Mouse (Mus musculus): ENCODE results near the gene Smpdl3a. TPM values are rescaled to one million over a fixed set of nuclear protein-coding genes. Genes with fewer than 3 reads are reported as not detected.

Smpdl3a gene
- polyA plus RNA-seq, 1 experiment from 2014 or later = 10.5 TPM

DNA sequence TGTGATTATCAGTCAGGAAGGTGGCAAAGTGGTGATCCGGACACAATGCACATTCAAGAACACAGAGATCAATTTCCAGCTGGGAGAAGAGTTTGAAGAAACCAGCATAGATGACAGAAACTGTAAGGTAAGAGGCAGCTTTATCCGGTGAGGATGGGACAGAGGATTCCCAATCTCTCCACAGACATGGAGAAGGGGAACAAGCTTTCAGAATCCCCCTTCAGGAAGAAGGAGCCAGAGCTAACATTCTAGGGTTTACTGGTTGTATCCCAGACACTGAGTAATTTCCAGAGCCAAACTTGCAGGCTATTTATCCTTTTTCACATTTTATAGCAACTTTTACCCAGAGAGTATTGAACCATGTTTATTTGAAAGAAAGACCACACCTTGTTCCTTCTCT lies 8.6 kb upstream of the Smpdl3a start:
- no peak overlapping the region for H3K27ac ChIP-seq
- H3K9ac ChIP-seq = no peak overlapping the region
- no peak overlapping the region for H3K4me3 ChIP-seq
- no peaks in the 10 kb centered on the region for H3K9me3 ChIP-seq
- H3K36me3 ChIP-seq = no peaks in the 10 kb centered on the region
- no peak overlapping the region for H3K4me2 ChIP-seq (replicated peaks)
- peaks cover 19% of the 10 kb centered on the region for H3K4me1 ChIP-seq
- no peaks in the 10 kb centered on the region for H3K27me3 ChIP-seq
- ATAC-seq (ENCODE audit: insufficient number of reproducible peaks, insufficient read depth, low FRiP score, low TSS enrichment) = no peak
- 61% methylated on average over 2 of the region's 2 CpGs for WGBS

DNA sequence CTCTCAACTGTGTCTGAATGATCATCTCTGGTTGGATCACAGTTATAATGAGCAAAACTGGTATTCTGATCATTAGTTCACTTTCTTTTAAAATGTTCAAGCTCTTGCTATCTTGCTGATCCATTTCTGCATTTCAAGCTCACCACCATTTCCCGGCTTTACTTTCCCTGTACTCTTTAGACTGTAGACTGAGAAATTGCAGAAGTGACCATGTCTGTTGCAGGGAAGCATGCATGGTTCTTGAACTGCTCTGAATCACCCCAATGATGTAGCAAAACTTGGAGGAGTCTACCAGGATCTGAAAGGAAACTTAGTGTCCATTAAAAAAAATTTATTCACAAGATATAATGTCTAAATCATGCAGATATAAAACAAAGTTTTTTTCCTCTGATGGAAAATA lies 1.2 kb upstream of the Smpdl3a start:
- Histone ChIP-seq H3K4me1 (peaks cover 7% of the 10 kb centered on the region), H3K27ac (no peak overlapping the region), H3K4me3 (no peak overlapping the region), H3K27me3 (no peaks in the 10 kb centered on the region), H3K9me3 (0 out of 2 replicates have a peak, but pooled peaks cover 3% of the 10 kb centered on the region), H3K4me2 (replicated peaks) (no peak overlapping the region), H3K36me3 (no peaks in the 10 kb centered on the region), H3K9ac (no peak overlapping the region)
- ATAC-seq (ENCODE audit: insufficient number of reproducible peaks, insufficient read depth, low FRiP score, low TSS enrichment) = no peak
- WGBS = 94% methylated on average over 1 of the region's 1 CpGs

DNA sequence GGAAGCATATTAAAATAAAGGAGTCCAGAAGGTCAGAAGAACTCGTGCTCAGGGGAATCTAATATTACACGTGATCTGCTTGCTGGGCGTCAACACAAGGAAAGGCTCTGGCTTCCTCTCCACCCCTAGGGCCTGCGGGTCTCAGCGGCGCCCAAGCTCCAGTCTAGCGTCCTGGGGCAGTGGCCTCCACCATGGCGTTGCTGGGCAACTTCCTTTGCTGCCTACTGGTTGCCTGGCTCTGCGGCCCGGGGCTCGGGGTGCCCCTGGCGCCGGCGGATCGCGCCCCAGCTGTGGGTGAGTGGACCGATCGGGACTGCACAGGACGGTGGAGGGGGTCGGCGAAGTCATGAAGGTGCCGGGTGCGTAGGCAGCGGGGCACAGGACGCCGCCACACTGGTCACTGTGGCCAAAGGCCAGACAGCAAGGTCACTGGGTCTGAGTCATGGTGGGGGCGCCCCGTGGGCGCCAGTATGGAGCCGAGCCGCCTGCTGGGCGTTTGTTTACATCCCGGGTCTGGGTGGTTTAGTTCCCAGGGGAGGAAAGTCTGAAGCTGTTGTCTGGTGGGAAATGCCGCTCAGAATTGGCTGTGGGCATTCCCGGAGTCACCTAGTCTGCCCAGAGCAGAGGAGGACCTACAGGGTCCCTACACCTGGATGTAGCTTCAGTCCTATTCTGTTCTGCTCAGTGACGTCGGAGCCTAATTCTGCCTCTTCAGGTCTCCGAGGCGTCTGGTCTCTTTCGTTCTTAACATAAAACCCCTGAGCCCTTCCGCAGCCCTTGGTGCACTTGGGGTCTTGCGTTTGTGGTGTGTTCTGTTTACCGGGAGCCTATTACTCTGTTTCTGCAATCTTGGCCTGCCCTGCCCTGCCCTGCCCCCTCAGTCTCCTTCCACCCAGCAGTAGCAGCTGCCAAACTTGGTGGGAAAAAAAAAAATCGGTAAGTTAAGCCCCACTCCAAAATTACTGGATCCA lies 641 bp downstream of the Smpdl3a start:
- H3K4me3 ChIP-seq = peak overlapping the region; percentile 51
- H3K9ac ChIP-seq = peak overlapping the region; percentile 63
- peak overlapping the region; percentile 93 for H3K4me2 ChIP-seq (replicated peaks)
- H3K4me1 ChIP-seq = peaks cover 7% of the 10 kb centered on the region
- no peaks in the 10 kb centered on the region for H3K27me3 ChIP-seq
- peak; percentile 85 for ATAC-seq (ENCODE audit: insufficient number of reproducible peaks, insufficient read depth, low FRiP score, low TSS enrichment)
- under 1% methylated on average over 44 of the region's 44 CpGs for WGBS
- H3K9me3 ChIP-seq = 0 out of 2 replicates have a peak, but pooled peaks cover 3% of the 10 kb centered on the region
- H3K36me3 ChIP-seq = no peaks in the 10 kb centered on the region
- H3K27ac ChIP-seq = no peak overlapping the region

DNA sequence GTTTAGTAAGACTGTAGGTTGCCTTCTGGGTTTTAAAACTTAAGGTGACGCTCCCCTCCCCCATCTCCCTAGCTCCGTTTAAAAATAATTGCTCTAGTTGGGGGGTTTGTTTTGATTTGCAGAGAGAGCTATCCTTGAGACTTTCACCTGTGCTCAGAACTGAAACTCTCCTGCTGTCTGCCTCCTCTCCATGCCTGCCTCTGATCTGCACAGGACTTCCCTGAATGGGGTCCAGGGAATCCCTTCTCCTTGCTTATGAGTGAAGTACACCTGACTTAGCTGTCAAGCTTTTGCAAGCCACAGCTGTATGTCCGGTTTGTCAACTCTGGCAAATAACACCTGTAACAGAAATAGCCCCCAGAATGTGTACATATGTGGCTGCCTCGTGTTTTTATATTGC lies 1.4 kb downstream of the Smpdl3a start:
- H3K36me3 ChIP-seq = no peaks in the 10 kb centered on the region

DNA sequence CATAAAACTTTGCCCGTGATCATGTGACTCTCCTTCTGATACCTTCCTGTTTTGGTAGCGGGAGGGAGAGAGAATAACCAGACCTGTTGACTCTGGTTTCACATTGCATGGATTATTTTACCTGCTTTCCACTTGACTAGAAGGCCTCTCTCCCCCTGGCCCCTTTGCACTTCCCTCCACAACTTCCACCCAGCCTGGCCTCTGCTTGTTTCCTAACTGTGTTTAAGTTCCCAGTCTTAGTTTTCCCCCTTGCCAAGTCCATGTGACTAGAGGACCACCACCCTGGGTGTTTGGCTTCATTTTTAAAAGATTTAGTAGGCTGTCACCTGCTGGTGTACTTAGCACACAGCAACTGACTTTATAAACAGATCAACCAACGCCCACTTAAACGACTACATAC lies 1.9 kb downstream of the Smpdl3a start:
- Histone ChIP-seq H3K36me3 (no peaks in the 10 kb centered on the region), H3K9me3 (0 out of 2 replicates have a peak, but pooled peaks cover 3% of the 10 kb centered on the region), H3K9ac (no peak overlapping the region), H3K4me1 (peaks cover 7% of the 10 kb centered on the region), H3K4me2 (replicated peaks) (peak overlapping the region; percentile 93; the same call in 1 of the 2 replicates), H3K27ac (no peak overlapping the region; the same call in 1 of the 2 replicates), H3K27me3 (no peaks in the 10 kb centered on the region), H3K4me3 (no peak overlapping the region)
- 36% methylated on average over 4 of the region's 4 CpGs for WGBS
- ATAC-seq (ENCODE audit: insufficient number of reproducible peaks, insufficient read depth, low FRiP score, low TSS enrichment) = no peak

More for the DNA sequence above, 1.4 kb downstream of the Smpdl3a start:
- Histone ChIP-seq H3K27ac (no peak overlapping the region; the same call in 1 of the 2 replicates), H3K9me3 (0 out of 2 replicates have a peak, but pooled peaks cover 3% of the 10 kb centered on the region), H3K4me3 (peak overlapping the region; percentile 51; the same call in 1 of the 2 replicates), H3K9ac (no peak overlapping the region), H3K27me3 (no peaks in the 10 kb centered on the region), H3K4me2 (replicated peaks) (peak overlapping the region; percentile 93), H3K4me1 (peaks cover 7% of the 10 kb centered on the region)
- ATAC-seq (ENCODE audit: insufficient number of reproducible peaks, insufficient read depth, low FRiP score, low TSS enrichment) = no peak
- 32% methylated on average over 4 of the region's 4 CpGs for WGBS

DNA sequence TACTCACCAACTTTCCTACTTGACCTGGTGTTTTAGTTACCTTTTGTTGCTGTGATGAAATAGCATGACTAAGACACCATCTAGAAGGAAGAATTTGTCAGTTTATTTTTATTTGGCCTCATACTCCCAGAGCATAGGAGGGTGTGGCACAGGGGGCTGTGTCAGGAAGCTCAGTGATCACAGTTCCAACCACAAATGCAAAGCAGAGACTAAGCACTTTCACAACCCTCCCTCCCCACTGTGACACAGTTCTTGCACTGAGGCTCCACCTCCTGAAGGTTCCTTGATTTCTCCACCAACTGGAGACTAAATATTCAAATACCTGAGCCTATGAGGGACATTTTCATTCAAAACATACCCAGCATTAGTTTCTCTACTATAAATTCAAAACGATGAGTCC lies 5.4 kb downstream of the Smpdl3a start:
- Histone ChIP-seq H3K27ac (no peak overlapping the region), H3K4me2 (replicated peaks) (no peak overlapping the region)
- no peak for ATAC-seq (ENCODE audit: insufficient number of reproducible peaks, insufficient read depth, low FRiP score, low TSS enrichment)

DNA sequence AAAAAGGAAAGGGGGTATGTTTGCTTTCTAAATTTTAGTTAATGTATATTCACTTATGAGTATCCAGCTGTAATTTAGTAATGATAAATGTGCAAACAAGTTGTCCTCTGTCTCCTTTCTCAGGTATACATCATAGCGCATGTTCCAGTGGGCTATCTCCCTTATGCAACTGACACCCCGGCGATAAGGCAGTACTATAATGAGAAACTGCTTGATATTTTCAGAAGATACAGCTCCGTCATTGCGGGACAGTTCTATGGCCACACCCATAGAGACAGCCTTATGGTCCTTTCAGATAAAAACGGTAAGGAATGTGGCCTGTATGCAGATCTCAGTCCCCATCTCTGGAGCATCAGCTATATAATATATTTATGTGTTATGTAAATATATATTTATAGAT lies 13.6 kb downstream of the Smpdl3a start:
- no peaks in the 10 kb centered on the region for H3K4me1 ChIP-seq
- H3K27me3 ChIP-seq = no peaks in the 10 kb centered on the region
- no peak overlapping the region for H3K9ac ChIP-seq
- H3K9me3 ChIP-seq = no peaks in the 10 kb centered on the region
- no peak overlapping the region for H3K4me2 ChIP-seq (replicated peaks)
- no peaks in the 10 kb centered on the region for H3K36me3 ChIP-seq
- 94% methylated on average over 6 of the region's 6 CpGs for WGBS
- no peak for ATAC-seq (ENCODE audit: insufficient number of reproducible peaks, insufficient read depth, low FRiP score, low TSS enrichment)
- H3K4me3 ChIP-seq = no peak overlapping the region
- H3K27ac ChIP-seq = no peak overlapping the region

More for the DNA sequence above, 5.4 kb downstream of the Smpdl3a start:
- H3K36me3 ChIP-seq = no peaks in the 10 kb centered on the region
- H3K4me1 ChIP-seq = peaks cover 7% of the 10 kb centered on the region
- H3K4me3 ChIP-seq = no peak overlapping the region
- no peak overlapping the region for H3K9ac ChIP-seq
- no peaks in the 10 kb centered on the region for H3K27me3 ChIP-seq
- 97% methylated on average over 1 of the region's 1 CpGs for WGBS
- H3K9me3 ChIP-seq = no peaks in the 10 kb centered on the region

DNA sequence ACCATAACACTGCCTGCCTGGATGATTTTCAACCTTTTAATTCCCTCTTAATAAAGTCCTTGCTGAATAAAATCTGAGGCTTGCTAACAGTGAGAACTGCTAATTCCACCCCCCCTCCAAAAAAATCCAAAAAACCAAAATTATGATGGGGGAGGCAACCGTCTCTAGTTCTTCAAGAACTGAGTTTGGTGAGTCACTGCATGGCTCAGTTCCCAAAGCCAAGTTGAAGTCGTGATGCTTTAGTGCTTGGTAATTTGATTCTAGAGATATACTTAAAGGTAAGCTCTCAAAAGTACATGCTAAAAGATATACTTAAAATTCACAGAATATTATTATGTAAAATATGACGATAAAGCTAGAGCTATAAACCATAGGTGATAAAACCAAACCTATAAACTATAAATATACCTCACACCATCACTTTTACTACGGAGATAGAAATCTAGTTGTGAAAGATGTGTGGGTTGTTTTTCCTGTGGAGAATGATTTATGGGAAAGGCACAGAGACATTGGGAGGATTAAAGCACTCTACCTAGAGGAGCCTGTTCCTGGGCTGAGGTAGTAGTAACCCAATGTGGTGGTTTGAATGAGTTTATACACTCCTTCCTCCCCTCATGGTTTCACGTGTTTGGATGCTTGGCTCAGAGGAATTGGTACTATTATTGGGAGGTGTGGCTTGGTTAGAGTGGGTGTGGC lies 18.2 kb downstream of the Smpdl3a start:
- 82% methylated on average over 5 of the region's 5 CpGs for WGBS
- Histone ChIP-seq H3K4me2 (replicated peaks) (no peak overlapping the region), H3K27ac (no peak overlapping the region), H3K27me3 (no peaks in the 10 kb centered on the region), H3K36me3 (no peaks in the 10 kb centered on the region), H3K9me3 (no peaks in the 10 kb centered on the region), H3K9ac (no peak overlapping the region), H3K4me1 (no peaks in the 10 kb centered on the region), H3K4me3 (no peak overlapping the region)
- no peak for ATAC-seq (ENCODE audit: insufficient number of reproducible peaks, insufficient read depth, low FRiP score, low TSS enrichment)

DNA sequence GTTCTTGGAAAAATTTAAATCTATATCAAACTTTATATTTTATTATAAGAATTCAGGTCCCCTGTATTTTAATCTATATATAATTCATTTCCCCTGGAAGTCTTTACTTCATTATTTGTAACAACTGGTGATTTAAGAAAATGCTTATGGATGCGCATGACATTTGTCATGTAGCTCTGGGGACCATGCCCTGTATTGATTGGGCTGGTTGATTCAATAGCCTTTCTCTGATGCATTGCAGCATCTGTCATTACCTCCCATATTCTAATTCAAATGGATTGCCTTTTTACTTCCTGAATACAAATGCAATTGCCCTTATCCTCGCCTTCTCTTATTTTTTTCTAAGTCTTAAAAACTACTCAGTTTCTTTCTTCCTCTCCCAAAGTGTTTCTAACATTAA lies 20.2 kb downstream of the Smpdl3a start:
- Histone ChIP-seq H3K4me1 (no peaks in the 10 kb centered on the region), H3K4me3 (no peak overlapping the region), H3K27me3 (no peaks in the 10 kb centered on the region), H3K9me3 (no peaks in the 10 kb centered on the region), H3K9ac (no peak overlapping the region), H3K27ac (no peak overlapping the region), H3K36me3 (no peaks in the 10 kb centered on the region), H3K4me2 (replicated peaks) (no peak overlapping the region)
- ATAC-seq (ENCODE audit: insufficient number of reproducible peaks, insufficient read depth, low FRiP score, low TSS enrichment) = no peak
- WGBS = 84% methylated on average over 2 of the region's 2 CpGs

DNA sequence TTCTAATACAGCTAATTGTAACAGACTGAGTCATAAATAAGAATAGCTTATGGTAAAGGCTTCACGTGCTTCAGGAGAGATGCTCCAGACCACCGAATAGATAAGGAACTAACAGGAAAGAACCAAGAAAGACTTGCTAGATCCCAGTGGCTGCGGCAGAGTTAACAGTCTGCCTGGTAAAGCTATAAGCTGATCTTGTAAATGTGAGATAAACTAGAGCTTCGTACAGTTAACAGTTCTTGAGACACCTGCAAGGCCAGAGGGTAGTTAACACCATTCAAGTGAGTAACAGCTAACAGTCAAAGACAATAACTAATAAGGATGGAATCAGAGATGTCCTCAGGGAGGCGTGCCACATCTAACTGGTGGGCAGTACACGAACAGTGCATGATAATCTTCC lies 21.7 kb downstream of the Smpdl3a start:
- H3K4me2 ChIP-seq (replicated peaks) = no peak overlapping the region
- H3K9me3 ChIP-seq = no peaks in the 10 kb centered on the region
- H3K4me1 ChIP-seq = no peaks in the 10 kb centered on the region
- H3K27ac ChIP-seq = no peak overlapping the region
- no peak for ATAC-seq (ENCODE audit: insufficient number of reproducible peaks, insufficient read depth, low FRiP score, low TSS enrichment)
- WGBS = 85% methylated on average over 6 of the region's 6 CpGs
- H3K27me3 ChIP-seq = no peaks in the 10 kb centered on the region
- no peaks in the 10 kb centered on the region for H3K36me3 ChIP-seq
- H3K4me3 ChIP-seq = no peak overlapping the region
- H3K9ac ChIP-seq = no peak overlapping the region

DNA sequence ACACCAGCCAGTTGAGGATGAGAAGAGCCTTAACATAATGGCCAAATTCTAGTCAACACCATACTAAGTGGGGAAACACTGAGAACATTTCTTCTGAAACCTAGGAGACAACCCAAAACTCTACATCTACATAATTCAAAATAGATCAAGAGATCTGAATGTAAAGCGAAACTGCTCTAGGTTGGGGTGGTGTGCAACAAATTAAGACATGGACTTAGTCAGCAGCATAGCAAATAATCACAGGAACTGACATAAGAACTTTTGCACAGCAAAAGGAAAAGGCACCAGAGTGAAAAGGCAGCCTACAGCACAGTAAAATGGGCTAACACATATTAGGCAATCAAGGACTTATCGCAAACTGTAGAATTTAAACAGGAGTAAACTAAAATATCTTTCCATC lies 25.1 kb downstream of the Smpdl3a start:
- Histone ChIP-seq H3K9ac (no peak overlapping the region), H3K4me1 (no peaks in the 10 kb centered on the region), H3K27me3 (no peaks in the 10 kb centered on the region), H3K4me3 (no peak overlapping the region), H3K4me2 (replicated peaks) (no peak overlapping the region), H3K36me3 (no peaks in the 10 kb centered on the region), H3K9me3 (no peaks in the 10 kb centered on the region), H3K27ac (no peak overlapping the region)
- ATAC-seq (ENCODE audit: insufficient number of reproducible peaks, insufficient read depth, low FRiP score, low TSS enrichment) = no peak
- 88% methylated on average over 2 of the region's 2 CpGs for WGBS

DNA sequence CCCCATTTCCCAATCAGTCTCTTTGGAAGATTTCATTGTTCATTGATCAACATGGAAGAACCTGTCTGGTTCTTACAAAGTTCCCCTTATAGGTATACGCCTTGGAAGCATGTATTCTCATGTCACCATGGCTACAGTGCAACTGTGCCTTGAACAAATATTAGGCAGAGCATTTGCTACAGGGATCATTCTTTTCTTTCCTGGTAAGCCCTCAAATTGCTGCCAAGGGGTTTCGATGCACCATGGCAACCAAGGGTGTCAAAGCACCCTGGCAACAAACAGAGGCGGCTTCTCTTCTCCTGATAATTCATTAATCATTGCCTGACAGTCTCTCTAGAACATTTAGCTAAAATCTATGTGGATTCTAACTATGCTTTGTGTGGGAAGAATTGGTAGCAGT lies 28.3 kb downstream of the Smpdl3a start:
- H3K27ac ChIP-seq = no peak overlapping the region
- no peaks in the 10 kb centered on the region for H3K9me3 ChIP-seq
- no peak for ATAC-seq (ENCODE audit: insufficient number of reproducible peaks, insufficient read depth, low FRiP score, low TSS enrichment)
- no peaks in the 10 kb centered on the region for H3K27me3 ChIP-seq
- H3K4me2 ChIP-seq (replicated peaks) = no peak overlapping the region
- H3K4me1 ChIP-seq = no peaks in the 10 kb centered on the region
- no peak overlapping the region for H3K9ac ChIP-seq
- WGBS = 58% methylated on average over 3 of the region's 3 CpGs
- no peak overlapping the region for H3K4me3 ChIP-seq
- no peaks in the 10 kb centered on the region for H3K36me3 ChIP-seq
